Mouse (Mus musculus): ENCODE data around the gene Ccdc149.

GRCm38 (mm10) chr5:52515246-52516021, 44.1 kb upstream of the Ccdc149 start:
- TF ChIP-seq POLR2A (IDR thresholded peaks at IDR 0.05; ENCODE audit: borderline replicate concordance, low read depth, low read length) (no peak), CTCF (IDR thresholded peaks at IDR 0.05; ENCODE audit: low read depth, low read length) (peak; percentile 92)
